8 mouse cellular contexts compared by ENCODE assay signal in the genomic region with DNA sequence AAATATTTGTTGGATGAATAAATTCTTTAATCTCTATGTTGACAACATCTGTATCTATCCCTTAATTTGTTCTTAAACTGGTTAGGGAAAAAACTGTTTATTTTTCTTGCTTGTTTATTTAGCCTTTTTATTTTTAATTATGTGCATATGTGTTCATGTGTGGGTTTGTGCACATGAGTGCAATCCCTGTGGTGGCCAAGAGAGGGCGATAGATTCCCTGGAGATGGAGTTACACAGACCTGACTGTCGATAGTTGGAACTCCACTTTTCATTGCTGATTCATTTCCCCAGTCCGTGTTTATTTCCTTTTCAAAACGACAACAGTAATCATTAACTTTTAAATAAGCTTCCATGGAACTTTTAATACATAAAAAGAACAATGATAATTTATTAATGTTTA. TPM values are rescaled to one million over a fixed set of nuclear protein-coding genes. Genes with fewer than 3 reads are reported as not detected.
DNase-seq lines count a peak whose midpoint lies in the region; ATAC-seq and TF ChIP-seq lines count a peak whose summit lies in the region.

No protein-coding gene starts in this region.

- ATAC-seq in monocyte, adult 5-6 weeks (replicated peaks; ENCODE audit: insufficient number of reproducible peaks, low FRiP score, low TSS enrichment, poor library complexity, severe bottlenecking): no peak
- 0 out of 2 replicates have a peak, but pooled peaks have one; percentile 57 for ATAC-seq in erythroid progenitor cell, adult 5-6 weeks (replicated peaks; ENCODE audit: low FRiP score, poor library complexity, severe bottlenecking)

- intact Hi-C loops in gastrocnemius, adult 2 months (cut with DNase I): no loop called here
- intact Hi-C loops in gastrocnemius, postnatal 36 days (cut with DNase I): no loop called here

- DNase-seq in gastrocnemius, adult 2 months: no peak
- DNase-seq in gastrocnemius, postnatal 36 days: no peak
- peak; percentile 29 to 56 for DNase-seq in monocyte, adult 2 months (ENCODE audit: low read depth in 1 of 2, low spot score in 2 of 2)
- peak; percentile 40 for DNase-seq in thymus, postnatal 14 days
- no peak for DNase-seq in ovary, postnatal 14 days (ENCODE audit: low spot score)
- DNase-seq in layer of hippocampus, adult 11-12 months (ENCODE audit: low spot score): no peak

- peak; percentile 43 for TF ChIP-seq CTCF in gastrocnemius, adult 2 months (IDR thresholded peaks at IDR 0.05)

- H3K4me3 ChIP-seq in gastrocnemius, adult 2 months: no peak overlapping the region

- H3K27ac ChIP-seq in gastrocnemius, adult 2 months: no peak overlapping the region

RNA-seq across cellular contexts. Expression of a gene that starts 31.2 kb away (rescaled TPM):
- 1 to 10 TPM; 2.2 to 2.6 TPM for total RNA-seq in gastrocnemius, adult 2 months (2021)
- 1 to 10 TPM; 3.8 to 4.6 TPM for total RNA-seq in gastrocnemius, postnatal 36 days (2021)
- total RNA-seq in monocyte, adult 5-6 weeks (2017): 9.5 to 15.4 TPM (median 11.7 TPM) in 3 replicates
- 10.5 and 14.4 TPM in 2 replicates for total RNA-seq in erythroid progenitor cell, adult 5-6 weeks (2015; ENCODE audit: low replicate concordance)
- total RNA-seq in erythroid progenitor cell, adult 5-6 weeks (2017; ENCODE audit: low replicate concordance): 3.7 and 5.3 TPM in 2 replicates

RNA-seq across cellular contexts. Expression of a gene that starts 37.6 kb away (rescaled TPM):
- 1 to 10 TPM in 1 of 2 experiments, under 1 TPM in 1; 0.82 to 1.1 TPM for total RNA-seq in gastrocnemius, adult 2 months (2021)
- total RNA-seq in gastrocnemius, postnatal 36 days (2021): under 1 TPM; 0.69 to 0.97 TPM
- total RNA-seq in monocyte, adult 5-6 weeks (2017): 28.2 to 53.7 TPM (median 52.6 TPM) in 3 replicates
- total RNA-seq in erythroid progenitor cell, adult 5-6 weeks (2015; ENCODE audit: low replicate concordance): 3.6 TPM in 1 of 2 replicates, not detected in the other
- total RNA-seq in erythroid progenitor cell, adult 5-6 weeks (2017; ENCODE audit: low replicate concordance): 3.2 and 5.6 TPM in 2 replicates

RNA-seq across cellular contexts. Expression of a gene that starts 54.0 kb away (rescaled TPM):
- total RNA-seq in gastrocnemius, adult 2 months (2021): 100 to 1,000 TPM in 1 of 2 experiments, 10 to 100 TPM in 1; 86.2 to 154 TPM
- total RNA-seq in gastrocnemius, postnatal 36 days (2021): 100 to 1,000 TPM in 1 of 2 experiments, 10 to 100 TPM in 1; 75.8 to 100 TPM
- 1.3 to 6.7 TPM (median 4.7 TPM) in 3 replicates for total RNA-seq in monocyte, adult 5-6 weeks (2017)
- 23.1 and 44.4 TPM in 2 replicates for total RNA-seq in erythroid progenitor cell, adult 5-6 weeks (2015; ENCODE audit: low replicate concordance)
- total RNA-seq in erythroid progenitor cell, adult 5-6 weeks (2017; ENCODE audit: low replicate concordance): 27.0 and 29.7 TPM in 2 replicates

Comparison
In these comparisons a context has a peak if more than half of its experiments do, and no peak if none do; other contexts are left out.
1. DNase-seq: peak in monocyte, adult 2 months (2 of 2) and thymus, postnatal 14 days (single experiment); none in gastrocnemius, adult 2 months (single experiment), gastrocnemius, postnatal 36 days (0 of 2), ovary, postnatal 14 days (single experiment) and layer of hippocampus, adult 11-12 months (single experiment).